Mouse (Mus musculus): ENCODE results near the gene Popdc2.

DNA sequence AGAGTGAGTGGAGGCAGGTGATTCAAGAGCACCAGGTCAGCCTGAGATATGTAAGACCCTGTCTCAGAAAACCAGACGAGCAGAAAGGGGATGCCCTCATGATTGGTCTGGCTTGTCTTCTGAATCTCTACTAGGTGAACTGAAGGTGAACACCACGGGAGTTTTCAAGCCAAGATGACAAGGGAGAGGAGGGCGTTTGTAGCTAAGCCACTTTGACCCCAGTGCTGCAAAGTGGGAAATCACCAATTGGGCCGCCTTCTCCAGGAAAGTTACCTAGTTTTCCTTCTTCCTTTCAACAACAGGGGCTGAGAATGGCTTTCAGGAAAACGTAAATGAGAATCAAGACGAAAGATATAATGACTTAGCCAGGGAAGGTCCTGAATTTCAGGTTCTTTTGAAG lies 26.7 kb downstream of the Popdc2 start:
- TF ChIP-seq POLR2A (IDR thresholded peaks at IDR 0.05; ENCODE audit: low read depth, low read length) (no peak), CTCF (IDR thresholded peaks at IDR 0.05; ENCODE audit: extremely low read depth, insufficient read length, insufficient replicate concordance, low read depth, low read length) (no peak)
